Mouse (Mus musculus): Measurements from ENCODE around the gene Gm20388. TPM values are rescaled to one million over a fixed set of nuclear protein-coding genes. Genes with fewer than 3 reads are reported as not detected.

Gm20388 gene
- polyA plus RNA-seq, 1 experiment, result 28.1 TPM

GRCm38 (mm10) chr8:124323356-124323755 lies 4412.7 kb downstream of the Gm20388 start:
- no peaks in the 10 kb centered on the region for H3K4me1 ChIP-seq (ENCODE audit: control insufficient read depth, insufficient read depth, low read length)
- no peaks in the 10 kb centered on the region for H3K9me3 ChIP-seq (replicated peaks; ENCODE audit: control insufficient read depth, insufficient read depth, low read length, poor library complexity, severe bottlenecking)
- H3K36me3 ChIP-seq (ENCODE audit: control insufficient read depth, insufficient read depth, low read length, poor library complexity, severe bottlenecking), result no peaks in the 10 kb centered on the region

GRCm38 (mm10) chr8:124328259-124328658 lies 4417.6 kb downstream of the Gm20388 start:
- no peaks in the 10 kb centered on the region for H3K36me3 ChIP-seq (ENCODE audit: control insufficient read depth, insufficient read depth, low read length, poor library complexity, severe bottlenecking)
- H3K9ac ChIP-seq (ENCODE audit: low read depth, poor library complexity, severe bottlenecking), result no peak overlapping the region
- TF ChIP-seq EP300 (IDR thresholded peaks at IDR 0.05; ENCODE audit: insufficient read depth, low read depth, low read length) (no peak), CTCF (IDR thresholded peaks at IDR 0.05; ENCODE audit: low read depth, low read length) (no peak), POLR2A (IDR thresholded peaks at IDR 0.05; ENCODE audit: insufficient read depth, low read length) (no peak)
- H3K27me3 ChIP-seq (ENCODE audit: control insufficient read depth, insufficient read depth, low read length, poor library complexity, severe bottlenecking), result no peaks in the 10 kb centered on the region
- H3K4me1 ChIP-seq (ENCODE audit: control insufficient read depth, insufficient read depth, low read length), result no peaks in the 10 kb centered on the region
- H3K9me3 ChIP-seq (replicated peaks; ENCODE audit: control insufficient read depth, insufficient read depth, low read length, poor library complexity, severe bottlenecking), result no peaks in the 10 kb centered on the region
- H3K27ac ChIP-seq (ENCODE audit: insufficient read depth, low read length), result no peak overlapping the region
- H3K4me3 ChIP-seq (ENCODE audit: low read depth, low read length), result no peak overlapping the region

More at GRCm38 (mm10) chr8:124323356-124323755, 4412.7 kb downstream of the Gm20388 start:
- H3K27ac ChIP-seq (ENCODE audit: insufficient read depth, low read length), result no peak overlapping the region
- no peaks in the 10 kb centered on the region for H3K27me3 ChIP-seq (ENCODE audit: control insufficient read depth, insufficient read depth, low read length, poor library complexity, severe bottlenecking)
- no peak overlapping the region for H3K9ac ChIP-seq (ENCODE audit: low read depth, poor library complexity, severe bottlenecking)
- H3K4me3 ChIP-seq (ENCODE audit: low read depth, low read length), result no peak overlapping the region
- no peak for TF ChIP-seq POLR2A (IDR thresholded peaks at IDR 0.05; ENCODE audit: insufficient read depth, low read length)
- TF ChIP-seq CTCF (IDR thresholded peaks at IDR 0.05; ENCODE audit: low read depth, low read length), result no peak
- TF ChIP-seq EP300 (IDR thresholded peaks at IDR 0.05; ENCODE audit: insufficient read depth, low read depth, low read length), result no peak

GRCm38 (mm10) chr8:124329690-124330089 lies 4419.0 kb downstream of the Gm20388 start:
- H3K9me3 ChIP-seq (replicated peaks; ENCODE audit: control insufficient read depth, insufficient read depth, low read length, poor library complexity, severe bottlenecking), result no peaks in the 10 kb centered on the region
- H3K27me3 ChIP-seq (ENCODE audit: control insufficient read depth, insufficient read depth, low read length, poor library complexity, severe bottlenecking), result no peaks in the 10 kb centered on the region
- no peaks in the 10 kb centered on the region for H3K36me3 ChIP-seq (ENCODE audit: control insufficient read depth, insufficient read depth, low read length, poor library complexity, severe bottlenecking)
- TF ChIP-seq POLR2A (IDR thresholded peaks at IDR 0.05; ENCODE audit: insufficient read depth, low read length) (no peak), CTCF (IDR thresholded peaks at IDR 0.05; ENCODE audit: low read depth, low read length) (no peak)
- no peak overlapping the region for H3K4me3 ChIP-seq (ENCODE audit: low read depth, low read length)
- no peak overlapping the region for H3K9ac ChIP-seq (ENCODE audit: low read depth, poor library complexity, severe bottlenecking)
- no peak overlapping the region for H3K27ac ChIP-seq (ENCODE audit: insufficient read depth, low read length)
- no peaks in the 10 kb centered on the region for H3K4me1 ChIP-seq (ENCODE audit: control insufficient read depth, insufficient read depth, low read length)

GRCm38 (mm10) chr8:124330433-124330832 lies 4419.8 kb downstream of the Gm20388 start:
- no peaks in the 10 kb centered on the region for H3K4me1 ChIP-seq (ENCODE audit: control insufficient read depth, insufficient read depth, low read length)
- H3K36me3 ChIP-seq (ENCODE audit: control insufficient read depth, insufficient read depth, low read length, poor library complexity, severe bottlenecking), result no peaks in the 10 kb centered on the region
- no peak overlapping the region for H3K9ac ChIP-seq (ENCODE audit: low read depth, poor library complexity, severe bottlenecking)
- H3K27ac ChIP-seq (ENCODE audit: insufficient read depth, low read length), result no peak overlapping the region
- no peak for TF ChIP-seq EP300 (IDR thresholded peaks at IDR 0.05; ENCODE audit: insufficient read depth, low read depth, low read length)
- TF ChIP-seq CTCF (IDR thresholded peaks at IDR 0.05; ENCODE audit: low read depth, low read length), result no peak
- no peak for TF ChIP-seq POLR2A (IDR thresholded peaks at IDR 0.05; ENCODE audit: insufficient read depth, low read length)
- H3K27me3 ChIP-seq (ENCODE audit: control insufficient read depth, insufficient read depth, low read length, poor library complexity, severe bottlenecking), result no peaks in the 10 kb centered on the region
- no peaks in the 10 kb centered on the region for H3K9me3 ChIP-seq (replicated peaks; ENCODE audit: control insufficient read depth, insufficient read depth, low read length, poor library complexity, severe bottlenecking)
- no peak overlapping the region for H3K4me3 ChIP-seq (ENCODE audit: low read depth, low read length)

- H3K9ac ChIP-seq (ENCODE audit: low read depth, poor library complexity, severe bottlenecking), result no peak overlapping the region
- H3K27ac ChIP-seq (ENCODE audit: insufficient read depth, low read length), result no peak overlapping the region
- H3K27me3 ChIP-seq (ENCODE audit: control insufficient read depth, insufficient read depth, low read length, poor library complexity, severe bottlenecking), result no peaks in the 10 kb centered on the region
- H3K4me1 ChIP-seq (ENCODE audit: control insufficient read depth, insufficient read depth, low read length), result no peaks in the 10 kb centered on the region
- no peak for TF ChIP-seq POLR2A (IDR thresholded peaks at IDR 0.05; ENCODE audit: insufficient read depth, low read length)
- no peak for TF ChIP-seq EP300 (IDR thresholded peaks at IDR 0.05; ENCODE audit: insufficient read depth, low read depth, low read length)
- TF ChIP-seq CTCF (IDR thresholded peaks at IDR 0.05; ENCODE audit: low read depth, low read length), result no peak
- no peaks in the 10 kb centered on the region for H3K9me3 ChIP-seq (replicated peaks; ENCODE audit: control insufficient read depth, insufficient read depth, low read length, poor library complexity, severe bottlenecking)
- H3K36me3 ChIP-seq (ENCODE audit: control insufficient read depth, insufficient read depth, low read length, poor library complexity, severe bottlenecking), result no peaks in the 10 kb centered on the region
- no peak overlapping the region for H3K4me3 ChIP-seq (ENCODE audit: low read depth, low read length)
Measured at GRCm38 (mm10) chr8:124331094-124331493, 4420.5 kb downstream of the Gm20388 start.

- H3K36me3 ChIP-seq (ENCODE audit: control insufficient read depth, insufficient read depth, low read length, poor library complexity, severe bottlenecking), result no peaks in the 10 kb centered on the region
- no peaks in the 10 kb centered on the region for H3K9me3 ChIP-seq (replicated peaks; ENCODE audit: control insufficient read depth, insufficient read depth, low read length, poor library complexity, severe bottlenecking)
- no peaks in the 10 kb centered on the region for H3K27me3 ChIP-seq (ENCODE audit: control insufficient read depth, insufficient read depth, low read length, poor library complexity, severe bottlenecking)
- H3K27ac ChIP-seq (ENCODE audit: insufficient read depth, low read length), result no peak overlapping the region
- H3K4me1 ChIP-seq (ENCODE audit: control insufficient read depth, insufficient read depth, low read length), result no peaks in the 10 kb centered on the region
- no peak overlapping the region for H3K9ac ChIP-seq (ENCODE audit: low read depth, poor library complexity, severe bottlenecking)
- H3K4me3 ChIP-seq (ENCODE audit: low read depth, low read length), result no peak overlapping the region
- TF ChIP-seq CTCF (IDR thresholded peaks at IDR 0.05; ENCODE audit: low read depth, low read length), result no peak
- TF ChIP-seq POLR2A (IDR thresholded peaks at IDR 0.05; ENCODE audit: insufficient read depth, low read length), result no peak
- no peak for TF ChIP-seq EP300 (IDR thresholded peaks at IDR 0.05; ENCODE audit: insufficient read depth, low read depth, low read length)
Measured at GRCm38 (mm10) chr8:124331706-124332105, 4421.1 kb downstream of the Gm20388 start.

Measured in ES-Bruce4 (cell line).